Mouse (Mus musculus): ENCODE data around the gene Llph. TPM values are rescaled to one million over a fixed set of nuclear protein-coding genes. Genes with fewer than 3 reads are reported as not detected.
A peak's percentile ranks its signal among the peaks of the same experiment; 100 is the strongest.
"Not testable (repeated sequence)": the region's sequence is repeated elsewhere in the genome, so short reads cannot be mapped to it uniquely, and the experiment has no call there.

Gene Llph
- polyA plus RNA-seq, 1 experiment = 40.0 TPM

DNA sequence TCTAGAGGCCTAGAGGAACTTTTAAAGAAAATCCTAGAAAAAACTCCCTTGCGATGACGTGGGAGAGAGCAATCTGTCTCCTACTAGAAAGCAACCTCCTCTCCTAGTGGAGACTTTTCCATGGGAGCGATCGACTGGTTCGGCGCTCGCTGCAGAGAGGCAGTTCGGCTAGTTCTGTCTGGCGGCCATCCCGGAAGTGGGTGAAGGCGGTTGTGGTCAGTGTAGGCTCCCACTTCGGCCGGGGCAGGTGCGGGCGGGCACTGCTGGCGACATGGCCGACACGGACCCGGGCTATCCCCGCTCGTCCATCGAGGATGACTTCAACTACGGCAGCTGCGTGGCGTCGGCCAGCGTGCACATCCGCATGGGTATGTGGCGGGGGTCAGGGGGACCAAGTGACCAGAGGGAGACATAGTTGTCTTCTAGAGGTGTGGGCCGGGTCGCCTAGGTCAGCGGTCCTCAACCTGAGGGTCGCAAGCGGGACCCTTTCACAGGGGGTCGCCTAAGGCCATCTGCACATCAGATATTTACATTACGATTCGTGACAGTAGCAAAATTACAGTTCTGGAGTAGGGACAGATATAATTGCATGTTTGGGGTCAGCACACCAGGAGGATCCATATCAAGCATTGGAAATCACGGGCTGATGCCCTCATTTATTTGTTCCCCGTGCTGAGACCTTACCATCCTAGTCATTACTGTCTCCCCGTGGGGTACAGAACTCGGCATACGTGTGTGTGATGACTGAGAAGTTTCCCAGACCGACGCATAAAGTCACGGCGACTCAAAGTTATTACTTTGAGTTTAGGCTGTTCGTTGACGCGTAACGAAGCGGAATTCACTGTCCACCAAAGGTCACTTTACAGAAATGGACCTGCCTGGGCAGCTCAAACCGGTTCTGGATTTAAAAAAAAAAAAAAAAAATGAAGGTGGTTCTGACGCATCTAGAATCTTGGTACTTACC, 18.0 kb upstream of the Llph start:
- H3K79me3 ChIP-seq (ENCODE audit: low read depth) = peaks cover 14% of the 10 kb centered on the region
- H3K27me3 ChIP-seq (ENCODE audit: control insufficient read depth, insufficient read depth, insufficient read length) = no peaks in the 10 kb centered on the region
- peaks cover 41% of the 10 kb centered on the region for H3K79me2 ChIP-seq (ENCODE audit: control insufficient read depth, insufficient read depth)
- peak overlapping the region; percentile 97 for H3K4me3 ChIP-seq (ENCODE audit: insufficient read depth, poor library complexity, severe bottlenecking)
- TF ChIP-seq CEBPB (IDR thresholded peaks at IDR 0.05; ENCODE audit: low read depth) (no peak), MYOG (IDR thresholded peaks at IDR 0.05; ENCODE audit: control insufficient read depth, extremely low read depth, insufficient read length) (no peak), MYOD1 (IDR thresholded peaks at IDR 0.05; ENCODE audit: control insufficient read depth, insufficient read length, low read depth) (peak; percentile 47), MAX (IDR thresholded peaks at IDR 0.05) (peak; percentile 36)
- peaks cover 7% of the 10 kb centered on the region for H3K36me3 ChIP-seq (ENCODE audit: control insufficient read depth, insufficient read depth)
- peak overlapping the region; percentile 80 for H3ac ChIP-seq (ENCODE audit: control insufficient read depth, insufficient read length, low read depth)

DNA sequence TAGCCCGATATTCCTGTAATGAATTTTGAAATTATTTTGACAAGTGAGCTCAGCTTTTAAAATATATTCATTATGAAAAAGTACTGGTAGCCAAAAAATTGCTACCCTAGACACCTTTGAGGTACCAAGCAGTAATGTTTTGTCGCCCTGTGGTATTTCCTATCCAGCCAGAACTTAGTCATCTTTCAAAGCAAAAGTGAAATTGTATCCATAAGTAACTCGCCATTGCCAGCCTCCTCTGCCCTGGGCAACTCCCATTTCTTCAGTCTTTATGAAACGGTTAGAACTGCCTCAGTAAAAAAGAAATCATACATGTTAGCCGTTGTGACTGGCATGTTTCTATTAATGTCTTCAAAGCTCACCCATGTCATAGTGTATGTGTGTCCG, 17.3 kb upstream of the Llph start:
- Histone ChIP-seq H3ac (ENCODE audit: control insufficient read depth, insufficient read length, low read depth) (no peak overlapping the region), H3K27me3 (ENCODE audit: control insufficient read depth, insufficient read depth, insufficient read length) (no peaks in the 10 kb centered on the region), H3K79me2 (ENCODE audit: control insufficient read depth, insufficient read depth) (peaks cover 41% of the 10 kb centered on the region), H3K36me3 (ENCODE audit: control insufficient read depth, insufficient read depth) (peaks cover 7% of the 10 kb centered on the region), H3K4me3 (ENCODE audit: insufficient read depth, poor library complexity, severe bottlenecking) (peak overlapping the region; percentile 97), H3K79me3 (ENCODE audit: low read depth) (peaks cover 14% of the 10 kb centered on the region)
- TF ChIP-seq CTCF (IDR thresholded peaks at IDR 0.05; ENCODE audit: control insufficient read depth, insufficient read depth, insufficient read length) = no peak
- TF ChIP-seq MYOD1 (IDR thresholded peaks at IDR 0.05; ENCODE audit: control insufficient read depth, insufficient read length, low read depth) = no peak
- no peak for TF ChIP-seq USF1 (IDR thresholded peaks at IDR 0.05; ENCODE audit: low read depth)
- no peak for TF ChIP-seq MAX (IDR thresholded peaks at IDR 0.05)
- TF ChIP-seq CEBPB (IDR thresholded peaks at IDR 0.05; ENCODE audit: low read depth) = no peak
- no peak for TF ChIP-seq MYOG (IDR thresholded peaks at IDR 0.05; ENCODE audit: control insufficient read depth, extremely low read depth, insufficient read length)
- TF ChIP-seq FOSL1 (IDR thresholded peaks at IDR 0.05; ENCODE audit: insufficient read depth, low read length, poor library complexity, severe bottlenecking) = no peak

DNA sequence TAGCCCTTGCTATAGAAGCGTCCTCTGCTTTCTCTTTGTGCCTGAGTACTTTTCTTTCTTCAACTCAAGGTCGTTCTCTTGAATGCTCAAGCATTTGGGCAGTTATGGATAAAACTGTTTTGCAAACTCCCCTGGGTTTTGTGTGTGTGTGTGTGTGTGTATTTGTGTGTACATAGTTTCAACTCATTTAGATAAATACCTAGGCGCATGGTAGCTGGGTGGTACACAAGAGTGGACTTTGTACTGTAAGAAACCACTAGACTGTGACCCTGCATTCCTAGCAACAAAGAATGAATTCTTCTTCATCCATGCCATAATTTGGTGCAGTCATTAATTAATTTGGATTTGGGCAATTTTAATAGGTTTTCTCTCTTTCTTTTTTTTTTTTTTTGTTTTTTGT, 16.8 kb upstream of the Llph start:
- H3K36me3 ChIP-seq (ENCODE audit: control insufficient read depth, insufficient read depth) = peaks cover 7% of the 10 kb centered on the region
- TF ChIP-seq USF1 (IDR thresholded peaks at IDR 0.05; ENCODE audit: low read depth) (no peak), MYOG (IDR thresholded peaks at IDR 0.05; ENCODE audit: control insufficient read depth, extremely low read depth, insufficient read length) (no peak), CEBPB (IDR thresholded peaks at IDR 0.05; ENCODE audit: low read depth) (no peak), CTCF (IDR thresholded peaks at IDR 0.05; ENCODE audit: control insufficient read depth, insufficient read depth, insufficient read length) (no peak), MAX (IDR thresholded peaks at IDR 0.05) (no peak), FOSL1 (IDR thresholded peaks at IDR 0.05; ENCODE audit: insufficient read depth, low read length, poor library complexity, severe bottlenecking) (no peak), MYOD1 (IDR thresholded peaks at IDR 0.05; ENCODE audit: control insufficient read depth, insufficient read length, low read depth) (no peak)
- H3ac ChIP-seq (ENCODE audit: control insufficient read depth, insufficient read length, low read depth) = no peak overlapping the region
- no peak overlapping the region for H3K4me3 ChIP-seq (ENCODE audit: insufficient read depth, poor library complexity, severe bottlenecking)
- H3K79me2 ChIP-seq (ENCODE audit: control insufficient read depth, insufficient read depth) = peaks cover 41% of the 10 kb centered on the region
- peaks cover 14% of the 10 kb centered on the region for H3K79me3 ChIP-seq (ENCODE audit: low read depth)
- H3K27me3 ChIP-seq (ENCODE audit: control insufficient read depth, insufficient read depth, insufficient read length) = no peaks in the 10 kb centered on the region

GRCm38 (mm10) chr10:120217099-120217498, 9.8 kb upstream of the Llph start:
- H3ac ChIP-seq (ENCODE audit: control insufficient read depth, insufficient read length, low read depth); H3K27me3 ChIP-seq (ENCODE audit: control insufficient read depth, insufficient read depth, insufficient read length); H3K79me2 ChIP-seq (ENCODE audit: control insufficient read depth, insufficient read depth); H3K4me3 ChIP-seq (ENCODE audit: insufficient read depth, poor library complexity, severe bottlenecking); H3K79me3 ChIP-seq (ENCODE audit: low read depth); H3K36me3 ChIP-seq (ENCODE audit: control insufficient read depth, insufficient read depth): not testable (repeated sequence)

GRCm38 (mm10) chr10:120218996-120219395, 7.9 kb upstream of the Llph start:
- no peak for TF ChIP-seq MAX (IDR thresholded peaks at IDR 0.05)
- TF ChIP-seq USF1 (IDR thresholded peaks at IDR 0.05; ENCODE audit: low read depth) = no peak
- no peak for TF ChIP-seq FOSL1 (IDR thresholded peaks at IDR 0.05; ENCODE audit: insufficient read depth, low read length, poor library complexity, severe bottlenecking)
- no peak for TF ChIP-seq CTCF (IDR thresholded peaks at IDR 0.05; ENCODE audit: control insufficient read depth, insufficient read depth, insufficient read length)
- no peak for TF ChIP-seq MYOG (IDR thresholded peaks at IDR 0.05; ENCODE audit: control insufficient read depth, extremely low read depth, insufficient read length)
- Histone ChIP-seq H3K79me2 (ENCODE audit: control insufficient read depth, insufficient read depth) (no peaks in the 10 kb centered on the region), H3K4me3 (ENCODE audit: insufficient read depth, poor library complexity, severe bottlenecking) (no peak overlapping the region)

More at GRCm38 (mm10) chr10:120218996-120219395, 7.9 kb upstream of the Llph start:
- Histone ChIP-seq H3K27me3 (ENCODE audit: control insufficient read depth, insufficient read depth, insufficient read length) (no peaks in the 10 kb centered on the region), H3ac (ENCODE audit: control insufficient read depth, insufficient read length, low read depth) (no peak overlapping the region), H3K79me3 (ENCODE audit: low read depth) (no peaks in the 10 kb centered on the region), H3K36me3 (ENCODE audit: control insufficient read depth, insufficient read depth) (peaks cover 6% of the 10 kb centered on the region)
